Mouse (Mus musculus) spleen, postnatal 36 days (tissue): Measurements from ENCODE around the gene Sirt2.
A peak's percentile ranks its signal among the peaks of the same experiment; 100 is the strongest.

Source experiments
- DNase-seq, 2 experiments: peaks; one replicate each; pipeline ENCODE4 v3.0.0; 2022; ENCODE audit warnings: low spot score in 2 of 2, mixed read lengths in 1 of 2

Sirt2 gene

DNA sequence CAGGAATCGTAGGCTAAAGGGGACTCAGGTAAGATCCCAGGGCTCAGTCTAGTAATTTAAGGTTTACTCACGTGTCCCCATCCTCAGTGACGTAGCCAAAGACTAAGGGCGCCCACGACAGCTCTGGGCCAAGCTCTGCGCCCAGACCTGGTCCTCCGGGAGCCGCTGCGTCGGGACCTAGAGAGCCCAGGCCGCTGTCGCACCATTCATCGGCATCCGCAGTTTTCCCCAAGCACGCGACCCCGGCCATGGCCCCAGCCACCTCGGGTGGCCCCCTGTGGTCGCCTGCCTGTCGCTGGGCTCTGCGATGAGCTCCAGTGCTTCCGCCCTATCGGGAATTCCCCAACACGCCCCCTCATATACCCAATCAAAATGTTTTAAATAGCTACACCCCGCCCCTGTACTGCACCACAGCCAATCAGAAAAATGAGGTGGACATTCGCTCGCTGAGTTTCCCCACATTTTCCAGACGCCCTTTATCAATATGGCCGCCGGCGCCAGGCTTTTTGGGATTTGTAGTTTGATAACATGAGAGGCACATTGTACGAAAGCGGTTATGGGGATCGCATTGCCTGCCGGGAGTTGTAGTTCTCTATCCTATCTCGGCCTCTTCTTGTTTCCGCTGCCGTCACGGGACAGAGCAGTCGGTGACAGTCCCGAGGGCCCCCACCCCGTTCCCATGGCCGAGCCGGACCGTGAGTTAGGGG is at the start of gene Sirt2:
Sirt2 (plus strand) TSS at position 563 of the 707 bp plus-strand sequence.
- peak; percentile 98 to 99 for DNase-seq

DNA sequence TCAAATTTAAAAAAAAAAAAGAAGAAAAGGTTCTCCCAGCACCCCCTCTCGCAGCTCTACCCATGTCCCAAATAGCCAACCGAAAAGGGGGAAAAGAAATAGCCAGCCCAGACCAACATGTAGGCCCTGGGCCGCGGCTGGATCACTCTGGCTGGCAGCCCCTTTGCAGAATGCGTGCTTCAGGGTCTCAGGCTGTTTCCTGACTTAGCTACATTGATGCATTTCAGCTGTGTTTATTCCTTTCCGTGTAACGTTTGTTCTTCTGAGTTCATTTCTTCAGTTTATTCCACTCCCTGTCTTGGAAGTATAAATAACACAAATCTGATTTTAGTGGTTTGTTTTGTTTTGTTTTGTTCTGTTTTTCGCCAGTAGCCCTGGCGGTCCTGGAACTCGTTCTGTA is 48.8 kb upstream of the Sirt2 start:
- no peak for DNase-seq

DNA sequence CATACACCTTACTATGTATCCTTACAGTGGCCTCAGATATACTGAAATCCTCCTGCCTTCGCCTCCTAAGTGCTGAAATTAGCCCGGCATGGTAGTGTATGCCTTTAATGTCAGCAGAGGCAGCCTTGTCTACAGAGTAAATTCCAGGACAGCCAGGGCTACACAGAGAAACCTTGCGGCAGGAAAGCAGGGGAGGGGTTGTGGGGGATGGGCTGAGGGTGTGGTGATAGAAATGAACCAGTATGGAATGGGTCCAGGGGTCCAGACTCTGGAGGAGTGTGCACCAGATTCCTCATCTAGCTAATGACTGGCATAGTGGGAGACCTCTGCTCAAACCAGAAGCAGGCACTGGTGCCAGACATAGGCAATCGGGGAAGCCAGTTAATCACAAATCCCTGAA is 47.4 kb upstream of the Sirt2 start:
- DNase-seq = no peak

DNA sequence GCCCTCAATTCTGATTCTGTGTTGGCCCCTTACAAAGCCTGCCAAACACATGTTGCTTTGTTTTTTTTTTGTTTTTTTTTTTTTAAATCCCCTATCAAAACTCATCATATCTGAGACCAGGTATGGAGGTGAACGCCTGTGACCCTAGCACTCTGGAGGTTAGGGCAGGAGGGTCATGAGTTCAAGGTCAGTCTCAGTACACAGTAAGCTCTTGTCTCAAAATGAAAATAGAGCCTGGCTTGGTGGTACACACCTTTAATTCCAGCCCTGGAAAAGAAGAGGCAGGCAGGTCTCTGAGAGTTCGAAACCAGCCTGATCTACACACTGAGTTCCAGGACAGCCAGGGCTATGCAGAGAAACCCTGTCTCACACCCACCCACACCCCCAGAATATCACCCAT is 46.9 kb upstream of the Sirt2 start:
- DNase-seq = no peak

DNA sequence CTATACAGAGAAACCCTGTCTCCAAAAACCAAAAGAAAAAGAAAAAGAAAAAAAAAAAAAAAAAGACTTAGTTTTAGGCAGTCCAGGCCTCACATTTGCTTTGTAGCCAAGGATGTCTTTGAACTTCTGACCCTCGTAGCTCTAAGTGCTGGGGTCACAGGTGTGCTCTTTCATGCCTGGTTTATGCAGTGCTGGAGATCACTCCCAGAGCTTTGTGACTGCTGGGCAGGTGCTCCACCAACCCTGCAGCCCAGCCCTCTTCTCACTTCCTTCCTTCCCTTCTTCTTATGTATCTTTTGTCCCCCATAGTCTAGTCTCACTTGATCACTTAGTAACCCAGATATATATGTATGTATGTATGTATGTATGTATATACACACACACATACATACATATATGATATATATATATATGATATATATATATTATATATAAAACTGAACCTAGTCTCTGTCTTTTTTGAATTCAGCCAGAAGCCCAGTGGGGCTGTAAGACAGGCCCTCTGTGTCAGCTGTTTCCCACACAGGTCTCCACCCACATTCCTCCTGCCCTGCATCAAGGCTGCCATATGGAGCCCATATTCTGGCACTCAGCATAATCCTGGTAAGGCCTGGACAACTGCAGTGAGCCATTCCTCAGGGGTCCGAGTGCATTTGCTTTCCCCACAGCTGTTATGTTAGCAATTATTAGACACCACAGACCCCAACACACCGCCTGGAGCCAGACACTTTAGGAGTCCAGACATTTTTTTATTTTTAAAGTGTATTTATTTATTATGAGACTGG is 45.6 kb upstream of the Sirt2 start:
- no peak for DNase-seq

DNA sequence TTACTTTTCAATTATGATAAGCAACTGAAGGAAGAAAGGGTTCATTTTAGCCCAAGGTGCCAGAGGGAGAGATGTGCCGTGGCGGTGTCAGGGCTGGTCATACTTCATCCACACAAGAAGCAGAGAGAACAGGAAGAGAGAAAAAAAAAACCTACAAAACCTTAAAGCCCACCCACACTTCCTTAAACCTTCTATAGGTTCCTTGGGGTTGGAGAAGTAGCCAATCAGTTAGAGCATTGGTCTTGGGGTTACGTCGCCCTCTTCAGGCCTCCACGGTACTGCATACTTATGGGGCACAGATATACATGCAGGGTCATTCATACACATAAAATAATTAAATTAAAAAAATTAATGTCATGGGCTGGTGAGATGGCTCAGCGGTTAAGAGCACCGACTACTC is 44.5 kb upstream of the Sirt2 start:
- DNase-seq = no peak

DNA sequence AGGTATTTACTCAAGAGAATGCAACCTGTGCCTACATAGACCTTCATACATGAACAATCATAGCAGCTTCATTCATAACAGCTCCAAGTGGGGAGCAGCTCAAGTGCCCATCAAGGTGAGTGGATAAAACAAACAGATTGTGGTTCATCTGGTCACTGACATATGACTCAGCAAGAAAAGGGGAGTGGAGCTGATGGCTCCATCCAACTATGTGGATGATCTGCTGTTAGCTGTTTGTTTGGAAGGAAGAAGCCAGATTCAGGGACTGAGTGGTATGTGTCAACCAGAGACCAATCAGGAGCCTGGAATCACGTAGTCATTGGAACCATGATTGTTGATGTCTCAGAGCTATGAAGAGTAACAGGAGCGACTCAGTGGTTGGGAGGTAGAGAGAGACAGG is 41.9 kb upstream of the Sirt2 start:
- DNase-seq = no peak

DNA sequence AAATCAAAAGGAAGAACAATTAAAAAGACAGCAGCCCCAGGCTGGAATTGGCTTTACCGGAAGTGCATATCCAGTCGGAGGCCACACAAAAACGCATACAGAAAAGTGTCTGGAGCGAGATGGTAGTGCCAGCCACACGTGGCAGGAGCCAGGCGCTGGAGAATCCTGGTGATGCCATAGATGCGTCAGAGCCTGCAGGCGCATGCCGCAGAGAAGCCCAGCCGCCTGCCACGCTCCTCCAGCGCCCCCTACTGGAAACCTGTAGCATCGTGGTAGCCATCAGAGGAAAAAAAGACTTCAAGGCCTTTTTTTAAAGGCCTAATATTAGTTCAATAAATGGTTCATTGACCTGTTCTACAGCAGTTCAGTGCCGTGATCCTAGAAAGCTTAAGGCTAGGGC is 39.9 kb upstream of the Sirt2 start:
- peak; percentile 45 to 54 for DNase-seq

DNA sequence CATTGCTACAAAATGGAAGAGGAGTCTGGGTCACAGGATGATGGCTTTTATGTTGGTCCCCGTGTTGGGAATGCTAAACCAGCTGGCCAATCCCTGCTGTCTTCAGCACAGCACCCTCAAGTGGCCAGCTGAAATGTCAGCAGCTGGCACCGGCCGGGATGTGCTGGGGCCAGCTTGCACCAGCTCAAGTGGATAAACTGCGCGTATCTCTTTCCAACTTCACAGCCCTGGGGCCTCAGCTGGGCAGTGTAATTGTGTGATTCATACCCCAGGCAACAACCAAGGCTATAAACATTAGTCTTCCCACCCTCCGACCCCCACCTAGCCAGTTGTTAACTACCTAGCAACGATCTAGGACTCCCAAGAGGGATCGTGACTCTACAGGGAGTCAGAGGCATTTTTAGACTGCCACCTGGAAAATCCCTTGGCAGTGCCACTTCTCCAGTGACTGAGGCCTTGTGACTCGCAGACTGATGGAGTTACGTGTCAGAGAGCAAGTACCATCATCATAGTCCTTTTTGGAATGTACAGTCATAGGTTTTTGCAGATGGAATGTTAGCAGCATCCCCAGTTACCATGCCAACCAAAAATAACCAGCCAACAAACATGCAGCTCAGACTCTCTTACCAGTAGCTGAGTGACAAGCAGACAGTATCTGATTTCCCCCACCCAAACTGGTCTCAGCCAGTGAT is 38.7 kb upstream of the Sirt2 start:
- no peak for DNase-seq

DNA sequence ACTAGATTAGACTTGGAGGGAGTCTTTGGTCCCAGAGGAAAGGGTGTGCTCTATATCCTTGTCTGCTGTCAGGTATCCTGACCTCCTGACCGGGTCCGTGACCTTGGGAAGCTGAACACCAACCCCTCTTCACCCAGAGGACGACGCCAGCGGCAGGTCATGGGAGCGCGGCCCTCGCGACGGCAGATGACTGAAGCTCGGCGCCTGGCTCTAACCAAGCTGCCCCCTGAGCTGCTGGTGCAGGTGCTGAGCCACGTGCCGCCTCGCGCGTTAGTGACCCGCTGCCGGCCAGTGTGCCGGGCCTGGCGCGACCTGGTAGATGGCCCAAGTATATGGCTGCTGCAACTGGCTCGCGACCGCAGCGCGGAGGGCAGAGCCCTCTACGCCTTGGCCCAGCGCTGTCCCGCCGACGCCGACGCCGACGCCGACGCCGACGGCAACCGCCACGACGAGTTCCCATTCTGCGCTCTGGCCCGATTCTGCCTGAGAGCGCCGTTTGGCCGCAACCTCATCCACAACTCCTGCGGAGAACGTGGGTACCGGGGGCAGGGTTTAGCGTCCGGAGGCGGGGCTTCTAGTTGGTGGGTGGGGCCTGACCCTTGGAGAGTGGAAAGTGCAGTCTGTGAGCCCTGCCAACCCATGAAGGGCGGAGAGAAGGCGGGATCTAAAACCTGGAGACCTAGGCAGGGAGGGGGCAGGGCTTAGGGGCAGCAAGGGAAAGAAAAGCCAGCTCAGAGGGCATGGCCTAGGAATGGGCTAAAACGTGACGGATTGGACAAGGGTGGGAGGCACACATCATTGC is 34.0 kb upstream of the Sirt2 start:
- DNase-seq = peak; percentile 65 to 67

DNA sequence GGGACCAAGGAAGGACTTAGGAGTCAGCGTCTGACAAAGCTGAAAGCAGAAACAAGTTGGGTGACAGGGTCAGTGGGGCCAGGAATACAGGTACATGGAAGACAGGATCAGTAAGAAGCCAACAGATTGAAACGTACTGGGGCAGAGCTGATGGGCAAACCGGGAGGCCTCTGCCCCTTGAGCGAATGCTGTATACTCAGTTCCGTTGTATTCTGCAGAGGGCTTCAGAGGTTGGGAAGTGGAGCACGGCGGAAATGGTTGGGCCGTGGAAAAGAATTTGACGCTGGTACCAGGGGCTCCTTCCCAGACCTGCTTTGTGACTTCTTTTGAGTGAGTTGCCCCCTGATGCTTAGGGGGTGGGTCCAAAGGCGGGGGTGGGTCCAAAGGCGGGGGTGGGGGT is 33.3 kb upstream of the Sirt2 start:
- DNase-seq = no peak

DNA sequence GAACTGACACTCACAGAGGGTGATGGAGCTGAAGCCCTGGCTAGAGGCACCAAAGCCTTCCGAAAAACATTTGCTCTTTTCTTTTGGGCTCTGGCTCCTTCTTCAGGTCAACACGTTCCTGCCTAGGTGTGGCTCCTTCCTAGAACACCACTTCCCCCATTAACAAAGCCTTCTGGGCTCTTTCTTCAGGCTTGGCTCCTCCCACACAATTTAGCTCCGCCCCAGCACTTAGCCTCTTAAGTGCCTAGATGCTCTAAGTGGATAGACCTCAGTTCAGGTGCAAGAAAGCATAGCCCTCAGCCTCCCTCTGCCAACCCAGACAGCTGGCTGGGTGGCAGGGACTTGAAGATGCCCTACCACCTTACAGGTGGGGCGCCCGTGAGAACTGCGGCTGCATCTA is 30.8 kb upstream of the Sirt2 start:
- no peak for DNase-seq

DNA sequence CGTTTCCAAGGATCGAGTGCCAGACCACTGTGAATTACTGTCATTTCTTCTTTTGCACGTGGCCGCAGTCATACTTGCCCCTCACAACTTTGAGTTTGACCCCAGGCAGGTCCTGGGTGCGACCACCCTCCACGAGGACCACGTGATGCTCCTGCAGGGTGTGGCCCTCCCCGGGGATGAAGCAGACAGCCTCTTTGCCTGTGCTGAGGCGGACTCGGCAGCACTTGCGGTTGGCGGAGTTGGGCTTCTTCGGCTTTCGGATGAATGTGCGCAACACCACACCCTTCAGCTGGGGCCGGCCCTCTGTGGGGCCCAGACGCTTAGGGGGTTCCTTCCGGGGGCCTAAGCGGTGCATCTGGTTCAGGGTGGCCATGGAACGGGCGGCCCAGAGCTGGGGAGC is 26.7 kb upstream of the Sirt2 start:
- no peak for DNase-seq

DNA sequence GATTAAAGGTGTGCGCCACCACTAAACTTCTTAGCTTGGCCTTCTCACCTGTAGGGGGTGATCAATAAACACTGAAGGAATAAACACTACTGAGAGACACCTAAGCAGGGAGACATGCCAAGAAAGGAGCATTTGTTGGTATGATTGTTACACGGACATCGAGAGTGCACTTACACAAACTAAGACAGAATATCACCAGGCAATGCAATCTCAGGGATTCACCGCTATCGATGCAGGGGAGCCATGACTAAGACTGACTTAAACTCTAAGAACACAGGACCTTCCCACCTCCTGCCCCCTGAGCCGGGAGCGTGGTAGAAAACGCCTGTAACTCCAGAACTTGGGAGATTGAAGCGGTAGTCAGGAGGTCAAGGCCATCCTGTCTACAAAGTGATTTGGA is 25.6 kb upstream of the Sirt2 start:
- no peak for DNase-seq

DNA sequence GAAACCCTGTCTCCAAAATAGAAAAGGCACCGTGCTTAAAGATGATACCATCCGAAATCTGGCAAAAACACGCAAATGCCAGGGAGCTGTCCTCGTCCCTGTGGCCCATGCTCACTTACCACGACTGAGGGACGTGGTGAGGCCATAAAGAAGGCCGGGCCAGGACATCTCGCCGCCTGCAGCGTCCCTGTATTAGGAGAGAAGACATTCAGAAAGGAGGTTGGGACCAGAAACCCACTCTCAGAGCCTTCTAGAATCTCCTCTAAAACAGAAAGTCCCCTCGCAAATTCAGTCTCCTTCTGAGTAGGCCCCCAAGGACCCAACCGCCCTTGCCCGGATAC is 25.2 kb upstream of the Sirt2 start:
- no peak for DNase-seq

DNA sequence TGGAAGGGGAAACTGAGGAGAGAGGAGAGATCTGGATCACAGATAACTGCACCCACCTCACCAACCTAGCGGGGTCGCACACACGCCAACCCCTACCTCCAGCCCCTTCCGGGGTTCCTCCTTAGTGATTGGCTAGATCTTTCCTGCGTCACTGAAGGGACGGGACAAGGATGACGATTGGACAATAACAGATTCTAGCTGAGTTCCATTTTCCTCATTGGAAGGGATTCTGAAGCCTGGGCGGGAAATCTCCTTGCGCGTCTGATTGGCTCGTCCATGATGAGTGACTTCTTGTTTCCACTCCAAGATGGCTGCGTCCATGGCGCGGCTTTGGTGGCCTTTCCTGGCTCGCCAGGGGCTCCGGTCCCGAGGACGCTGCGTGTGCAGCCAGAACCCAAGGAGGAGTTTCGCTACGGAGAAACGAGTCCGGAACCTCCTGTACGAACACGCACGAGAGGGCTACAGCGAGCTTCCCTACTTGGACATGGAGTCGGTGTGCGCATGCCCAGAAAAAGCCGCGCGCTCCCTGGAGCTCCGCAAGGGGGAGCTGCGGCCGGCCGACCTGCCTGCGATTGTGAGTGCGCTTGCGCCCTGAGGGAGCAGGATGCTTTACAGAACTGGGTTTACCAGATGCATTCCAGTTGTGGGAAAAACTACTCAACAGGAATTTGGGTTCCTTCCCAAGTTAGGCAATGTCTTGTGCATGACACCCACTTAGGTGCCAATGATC is 24.7 kb upstream of the Sirt2 start, which contains the start of the genes Mrps12 and Sars2:
Mrps12 (minus strand) TSS at position 112 of the 730 bp plus-strand sequence.
Sars2 (plus strand) TSS at position 284 of the 730 bp plus-strand sequence.
- peak; percentile 94 to 97 for DNase-seq

DNA sequence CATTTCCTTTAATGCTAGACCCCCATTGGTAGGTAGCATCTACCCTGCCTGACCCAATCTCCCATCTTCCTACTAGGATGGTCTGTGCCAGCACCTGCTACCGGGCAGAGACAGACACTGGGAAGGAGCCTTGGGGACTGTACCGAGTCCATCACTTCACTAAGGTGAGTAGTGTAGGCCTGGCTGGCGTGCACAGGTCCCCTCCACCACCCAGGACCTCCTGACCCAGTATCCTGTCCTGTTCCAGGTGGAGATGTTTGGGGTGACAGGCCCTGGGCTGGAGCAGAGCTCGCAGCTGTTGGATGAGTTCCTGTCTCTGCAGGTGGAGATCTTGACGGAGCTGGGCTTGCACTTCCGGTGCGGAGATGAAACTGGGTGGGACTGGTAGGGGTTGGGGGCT is 16.6 kb upstream of the Sirt2 start:
- no peak for DNase-seq

DNA sequence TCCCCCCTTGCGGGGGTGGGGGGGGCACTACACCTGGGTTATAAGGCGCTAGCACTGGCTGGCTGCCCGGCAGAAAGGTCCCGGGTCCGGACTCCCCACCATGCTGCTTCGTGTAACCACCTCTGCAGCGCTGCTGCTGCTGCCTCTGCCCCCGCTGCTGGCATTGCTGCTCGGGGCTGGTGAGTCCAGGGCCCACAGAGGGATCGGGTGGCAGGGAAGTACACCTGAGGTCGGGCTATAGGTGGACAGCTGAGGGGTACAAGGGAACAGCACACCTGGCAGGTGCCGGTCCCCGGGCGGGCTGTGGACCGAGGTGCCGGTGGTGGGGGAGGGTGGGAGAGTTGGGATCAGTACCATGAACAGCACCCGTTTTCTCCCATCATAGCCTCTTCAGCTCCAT is 10.5 kb upstream of the Sirt2 start, which contains the start of gene Ccer2:
Ccer2 (plus strand) TSS at position 96 of the 400 bp plus-strand sequence.
- DNase-seq = no peak

DNA sequence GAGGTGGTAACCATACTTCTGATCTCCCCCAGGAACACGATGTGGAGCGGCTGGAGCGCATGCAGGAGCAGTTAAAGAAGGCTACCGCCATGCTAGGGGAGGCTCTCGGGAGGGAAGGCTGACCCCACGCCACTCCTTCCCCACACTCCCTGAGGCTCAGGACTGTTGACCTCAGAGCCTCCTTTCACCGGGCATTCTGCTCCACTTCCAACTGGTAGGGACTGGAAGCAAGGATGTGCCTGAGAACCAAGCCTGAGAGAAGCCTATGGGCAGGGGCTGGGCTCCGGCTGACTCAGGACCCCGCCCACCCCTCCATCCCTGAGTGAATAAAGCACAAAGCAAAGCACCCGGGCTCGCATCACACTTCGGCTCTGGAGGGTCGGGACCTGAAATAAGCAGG is 7.9 kb upstream of the Sirt2 start:
- no peak for DNase-seq

DNA sequence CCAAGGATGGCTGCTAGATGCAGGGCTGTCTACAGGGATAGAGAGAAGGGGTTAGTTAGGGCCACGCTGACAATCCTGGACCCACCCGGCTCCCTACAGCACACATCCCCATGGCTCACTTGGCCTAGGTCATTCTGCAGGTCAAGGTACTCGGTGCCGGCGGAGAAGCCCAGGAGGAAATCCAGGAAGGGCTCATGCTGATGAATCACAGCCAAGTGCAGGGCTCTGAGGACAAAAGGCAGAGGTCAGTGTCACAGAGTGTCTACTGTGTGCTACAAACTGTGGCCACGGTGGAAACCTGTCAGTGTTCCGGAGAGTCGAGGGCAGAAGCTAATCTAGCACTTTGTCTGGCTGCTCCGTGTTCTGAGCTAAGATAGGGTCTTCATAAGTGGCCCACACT is 4.6 kb upstream of the Sirt2 start:
- no peak for DNase-seq

DNA sequence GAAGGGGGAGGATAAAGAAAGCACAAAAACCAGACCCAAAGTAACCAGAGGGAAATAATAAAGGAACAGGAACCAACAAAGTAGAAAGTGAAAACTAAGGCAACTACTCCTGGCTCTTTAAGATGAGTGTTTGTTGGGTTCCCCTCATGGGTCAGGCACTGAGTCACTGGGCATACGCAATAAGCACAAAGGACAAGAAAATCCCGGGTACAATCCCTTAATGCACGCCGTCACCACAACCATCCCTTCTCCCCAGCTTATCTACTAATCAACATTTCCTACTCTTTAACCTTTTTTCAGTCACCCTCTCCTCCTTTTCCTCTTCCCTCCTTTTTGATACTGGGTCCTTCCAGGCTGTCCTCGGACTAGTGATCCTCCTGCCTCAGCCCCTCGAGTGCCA is 1.3 kb upstream of the Sirt2 start:
- DNase-seq = no peak
